Mouse (Mus musculus) stomach, embryonic 15.5 days (tissue): ENCODE results near the gene A530016L24Rik. TPM values are rescaled to one million over a fixed set of nuclear protein-coding genes. Genes with fewer than 3 reads are reported as not detected.

Source experiments
- ATAC-seq: fragments of 200-750 bp; cut with Nextera tagmentation; 2 replicates; pipeline ENCODE4 v1.8.0; 2017; ENCODE audit warnings: low read depth, moderate number of reproducible peaks, moderate TSS enrichment; ENCODE audit not compliant: insufficient read depth, low FRiP score
- H3K27ac ChIP-seq: fragments of 300-500 bp; sonication (generic); 2 replicates; pipeline ENCODE4 v1.5.1; 2015; ENCODE audit warnings: mild to moderate bottlenecking, inconsistent platforms
- H3K27me3 ChIP-seq: fragments of 300-500 bp; sonication (generic); replicated peaks from 2 replicates; pipeline ENCODE4 v1.6.1; 2015; ENCODE audit warnings: inconsistent platforms
- H3K36me3 ChIP-seq: fragments of 300-500 bp; sonication (generic); 2 replicates; pipeline ENCODE4 v1.6.1; 2015; ENCODE audit warnings: inconsistent platforms
- H3K4me1 ChIP-seq: fragments of 300-500 bp; sonication (generic); 2 replicates; pipeline ENCODE4 v1.6.1; 2015; ENCODE audit warnings: inconsistent platforms
- H3K4me2 ChIP-seq: fragments of 300-500 bp; sonication (generic); 2 replicates; pipeline ENCODE4 v1.6.1; 2015; ENCODE audit warnings: mild to moderate bottlenecking, inconsistent platforms
- H3K4me3 ChIP-seq: fragments of 300-500 bp; sonication (generic); replicated peaks from 2 replicates; pipeline ENCODE4 v1.5.1; 2015; ENCODE audit warnings: inconsistent platforms
- H3K9ac ChIP-seq: fragments of 300-500 bp; sonication (generic); 2 replicates; pipeline ENCODE4 v1.6.1; 2015; ENCODE audit warnings: inconsistent platforms
- H3K9me3 ChIP-seq: fragments of 300-500 bp; sonication (generic); 2 replicates; pipeline ENCODE4 v1.6.1; 2016; ENCODE audit warnings: inconsistent platforms
- WGBS: fragments of 180-500 bp; shearing (Covaris S2); methylation state at CpG from one replicate; pipeline ENCODE4 v1.1.7; 2015; 5-methylcytosine and 5-hydroxymethylcytosine counted together
- polyA plus RNA-seq: library from polyadenylated mRNA; unstranded; fragments of >200 nt; fragmentation: Nextera tagmentation; extraction: Ambion mirVana; gene quantifications from 2 replicates; pipeline ENCODE4 v1.2.1, GENCODE M21; 2015

A530016L24Rik gene
- polyA plus RNA-seq, 1 experiment from 2014 or later: 0.21 TPM

GRCm38 (mm10) chr12:112540321-112540720, 51.1 kb downstream of the A530016L24Rik start:
- Histone ChIP-seq H3K9me3 (no peaks in the 10 kb centered on the region), H3K4me2 (no peak overlapping the region), H3K9ac (no peak overlapping the region), H3K4me3 (no peak overlapping the region), H3K4me1 (0 out of 2 replicates have a peak, but pooled peaks cover 3% of the 10 kb centered on the region), H3K27me3 (no peaks in the 10 kb centered on the region), H3K36me3 (no peaks in the 10 kb centered on the region), H3K27ac (no peak overlapping the region)
- no peak for ATAC-seq
- 90% methylated on average over 12 of the region's 12 CpGs for WGBS

- Histone ChIP-seq H3K4me1 (0 out of 2 replicates have a peak, but pooled peaks cover 3% of the 10 kb centered on the region), H3K9me3 (no peaks in the 10 kb centered on the region), H3K27me3 (no peaks in the 10 kb centered on the region), H3K9ac (no peak overlapping the region), H3K27ac (peak overlapping the region; percentile 2; the same call in 1 of the 2 replicates), H3K4me2 (no peak overlapping the region), H3K4me3 (no peak overlapping the region), H3K36me3 (no peaks in the 10 kb centered on the region)
- ATAC-seq: no peak
- 71% methylated on average over 8 of the region's 8 CpGs for WGBS
Observed at GRCm38 (mm10) chr12:112541483-112542091, 52.3 kb downstream of the A530016L24Rik start.

- H3K9ac ChIP-seq: no peak overlapping the region
- H3K4me2 ChIP-seq: peak overlapping the region; percentile 28; the same call in 1 of the 2 replicates
- 0 out of 2 replicates have a peak, but pooled peaks cover 3% of the 10 kb centered on the region for H3K4me1 ChIP-seq
- no peaks in the 10 kb centered on the region for H3K36me3 ChIP-seq
- H3K27me3 ChIP-seq: no peaks in the 10 kb centered on the region
- ATAC-seq: no peak
- H3K4me3 ChIP-seq: no peak overlapping the region
- H3K9me3 ChIP-seq: no peaks in the 10 kb centered on the region
- peak overlapping the region; percentile 2; the same call in 1 of the 2 replicates for H3K27ac ChIP-seq
- WGBS: 66% methylated on average over 13 of the region's 13 CpGs
Observed at GRCm38 (mm10) chr12:112542257-112542919, 53.1 kb downstream of the A530016L24Rik start.

GRCm38 (mm10) chr12:112542920-112543300, 53.7 kb downstream of the A530016L24Rik start:
- no peak overlapping the region for H3K9ac ChIP-seq
- no peaks in the 10 kb centered on the region for H3K36me3 ChIP-seq
- H3K27me3 ChIP-seq: no peaks in the 10 kb centered on the region
- 6% methylated on average over 11 of the region's 11 CpGs for WGBS
- ATAC-seq: peak; percentile 32; the same call in 1 of the 2 replicates
- H3K9me3 ChIP-seq: no peaks in the 10 kb centered on the region
- H3K4me3 ChIP-seq: no peak overlapping the region
- H3K4me1 ChIP-seq: 0 out of 2 replicates have a peak, but pooled peaks cover 3% of the 10 kb centered on the region
- H3K27ac ChIP-seq: no peak overlapping the region
- peak overlapping the region; percentile 28; the same call in 1 of the 2 replicates for H3K4me2 ChIP-seq

GRCm38 (mm10) chr12:112543941-112544340, 54.7 kb downstream of the A530016L24Rik start:
- Histone ChIP-seq H3K4me3 (no peak overlapping the region), H3K9me3 (no peaks in the 10 kb centered on the region), H3K27ac (no peak overlapping the region), H3K9ac (no peak overlapping the region), H3K4me1 (0 out of 2 replicates have a peak, but pooled peaks cover 3% of the 10 kb centered on the region), H3K27me3 (no peaks in the 10 kb centered on the region), H3K4me2 (no peak overlapping the region), H3K36me3 (no peaks in the 10 kb centered on the region)
- no peak; the same call in 1 of the 2 replicates for ATAC-seq
- 61% methylated on average over 9 of the region's 9 CpGs for WGBS

DNA sequence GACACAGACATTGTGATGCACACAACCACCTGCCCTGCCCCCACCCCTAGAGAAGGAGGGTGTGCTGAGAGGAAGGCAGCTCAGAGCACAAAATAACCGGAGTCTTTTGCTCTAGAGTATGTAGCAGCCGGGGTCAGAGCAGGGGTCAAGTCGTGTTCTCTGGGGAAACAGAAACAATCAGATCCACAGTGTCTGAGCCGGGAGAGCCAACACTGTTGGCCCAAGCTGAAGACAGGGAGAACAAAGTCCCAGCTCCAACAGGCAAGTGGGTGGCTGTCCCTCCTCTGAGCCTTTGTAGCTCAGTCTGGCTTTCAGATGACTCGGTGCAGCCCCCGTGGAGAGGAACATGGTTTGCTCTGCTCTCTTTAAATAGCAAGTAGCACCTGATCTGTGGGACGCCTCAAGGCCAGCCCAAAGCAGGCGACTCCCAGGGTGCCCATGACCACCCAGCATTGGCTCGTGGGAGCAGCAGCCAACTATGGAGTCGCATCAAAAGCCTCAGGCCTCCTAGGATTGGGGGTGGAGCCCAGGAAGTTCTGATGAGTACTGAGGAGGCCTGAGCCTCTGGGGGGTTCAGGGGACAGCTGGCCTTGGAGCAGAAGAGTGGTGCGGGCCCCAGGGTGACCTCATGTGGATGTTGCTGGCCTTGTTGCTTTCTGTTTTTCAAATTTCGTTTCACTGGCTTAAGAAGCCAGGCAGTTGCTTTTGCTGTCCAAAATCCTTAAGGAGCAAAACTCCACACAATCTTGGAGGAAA, 55.9 kb downstream of the A530016L24Rik start:
- no peaks in the 10 kb centered on the region for H3K9me3 ChIP-seq
- H3K36me3 ChIP-seq: no peaks in the 10 kb centered on the region
- WGBS: 44% methylated on average over 12 of the region's 12 CpGs
- no peak overlapping the region for H3K4me2 ChIP-seq
- H3K4me3 ChIP-seq: no peak overlapping the region
- H3K9ac ChIP-seq: no peak overlapping the region
- ATAC-seq: no peak
- H3K4me1 ChIP-seq: 0 out of 2 replicates have a peak, but pooled peaks cover 3% of the 10 kb centered on the region
- no peaks in the 10 kb centered on the region for H3K27me3 ChIP-seq
- H3K27ac ChIP-seq: no peak overlapping the region

- H3K36me3 ChIP-seq: no peaks in the 10 kb centered on the region
- no peak overlapping the region for H3K4me2 ChIP-seq
- no peak overlapping the region for H3K9ac ChIP-seq
- 87% methylated on average over 8 of the region's 8 CpGs for WGBS
- no peaks in the 10 kb centered on the region for H3K9me3 ChIP-seq
- 0 out of 2 replicates have a peak, but pooled peaks cover 3% of the 10 kb centered on the region for H3K4me1 ChIP-seq
- no peak overlapping the region for H3K4me3 ChIP-seq
- H3K27me3 ChIP-seq: no peaks in the 10 kb centered on the region
- H3K27ac ChIP-seq: no peak overlapping the region
- ATAC-seq: no peak
Observed at GRCm38 (mm10) chr12:112546110-112546509, 56.9 kb downstream of the A530016L24Rik start.

- H3K27me3 ChIP-seq: no peaks in the 10 kb centered on the region
- no peaks in the 10 kb centered on the region for H3K4me1 ChIP-seq
- no peak overlapping the region for H3K4me2 ChIP-seq
- no peak for ATAC-seq
- WGBS: 95% methylated on average over 1 of the region's 1 CpGs
- H3K9me3 ChIP-seq: no peaks in the 10 kb centered on the region
- H3K4me3 ChIP-seq: no peak overlapping the region
- no peak overlapping the region for H3K27ac ChIP-seq
- H3K9ac ChIP-seq: no peak overlapping the region
- no peaks in the 10 kb centered on the region for H3K36me3 ChIP-seq
Observed at GRCm38 (mm10) chr12:112549287-112549686, 60.0 kb downstream of the A530016L24Rik start.

Other genes starting within 250 kb of the A530016L24Rik start
- 2.7 TPM in 2 replicates for gene Tmem179, start 27.3 kb downstream of the A530016L24Rik start, polyA plus RNA-seq
- gene Inf2, start 99.3 kb downstream of the A530016L24Rik start, polyA plus RNA-seq: 4.3 and 4.4 TPM in 2 replicates
- 4.3 and 4.4 TPM in 2 replicates for gene Adssl1, start 130.6 kb downstream of the A530016L24Rik start, polyA plus RNA-seq
- gene Siva1, start 155.2 kb downstream of the A530016L24Rik start, polyA plus RNA-seq: 198 and 214 TPM in 2 replicates
- gene Akt1, start 185.4 kb downstream of the A530016L24Rik start, polyA plus RNA-seq: 161 and 170 TPM in 2 replicates
- 9.3 and 10.8 TPM in 2 replicates for gene Zbtb42, start 189.4 kb downstream of the A530016L24Rik start, polyA plus RNA-seq
- 24.3 and 24.6 TPM in 2 replicates for gene Cep170b, start 231.0 kb downstream of the A530016L24Rik start, polyA plus RNA-seq